Mouse (Mus musculus): ENCODE results near the gene Klhl3. TPM values are rescaled to one million over a fixed set of nuclear protein-coding genes. Genes with fewer than 3 reads are reported as not detected.
A peak's percentile ranks its signal among the peaks of the same experiment; 100 is the strongest.

Klhl3 gene
- total RNA-seq, 2 experiments from 2014 or later: 3.7 to 4.1 TPM

- no peak for DNase-seq
- intact Hi-C loops (cut with DNase I): no loop called here
Measured at GRCm38 (mm10) chr13:58070504-58070903, 42.9 kb downstream of the Klhl3 start.

- DNase-seq: no peak
- intact Hi-C loops (cut with DNase I): no loop called here
Measured at GRCm38 (mm10) chr13:58068421-58069209, 44.8 kb downstream of the Klhl3 start.

- DNase-seq: peak; percentile 71 to 72
- intact Hi-C loops (cut with DNase I): no loop called here
Measured at GRCm38 (mm10) chr13:58067540-58068103, 45.8 kb downstream of the Klhl3 start.

- DNase-seq: peak; percentile 42 to 47
- intact Hi-C loops (cut with DNase I): loop anchor here (1.0 kb wide), 1 partner anchor 32 kb away; no protein-coding TSS in a partner anchor
Measured at GRCm38 (mm10) chr13:58066496-58067389, 46.6 kb downstream of the Klhl3 start.

GRCm38 (mm10) chr13:58066081-58066495 lies 47.3 kb downstream of the Klhl3 start:
- intact Hi-C loops (cut with DNase I): loop anchor here (1.0 kb wide), 1 partner anchor 32 kb away; no protein-coding TSS in a partner anchor
- no peak for DNase-seq

GRCm38 (mm10) chr13:58065316-58065715 lies 48.1 kb downstream of the Klhl3 start:
- intact Hi-C loops (cut with DNase I): no loop called here
- no peak for DNase-seq

- intact Hi-C loops (cut with DNase I): no loop called here
- peak; percentile 47 to 65 for DNase-seq
Measured at GRCm38 (mm10) chr13:58057953-58058870, 55.2 kb downstream of the Klhl3 start.

- intact Hi-C loops (cut with DNase I): no loop called here
- no peak for DNase-seq
Measured at GRCm38 (mm10) chr13:58056618-58057017, 56.8 kb downstream of the Klhl3 start.

GRCm38 (mm10) chr13:58053628-58054027 lies 59.8 kb downstream of the Klhl3 start:
- intact Hi-C loops (cut with DNase I): no loop called here
- DNase-seq: no peak

- DNase-seq: no peak
- intact Hi-C loops (cut with DNase I): no loop called here
Measured at GRCm38 (mm10) chr13:58051654-58052053, 61.7 kb downstream of the Klhl3 start.

- DNase-seq: no peak
- intact Hi-C loops (cut with DNase I): no loop called here
Measured at GRCm38 (mm10) chr13:58051251-58051650, 62.1 kb downstream of the Klhl3 start.

- no peak for DNase-seq
- intact Hi-C loops (cut with DNase I): no loop called here
Measured at GRCm38 (mm10) chr13:58049121-58049520, 64.3 kb downstream of the Klhl3 start.

GRCm38 (mm10) chr13:58048076-58048475 lies 65.3 kb downstream of the Klhl3 start:
- intact Hi-C loops (cut with DNase I): no loop called here
- DNase-seq: no peak

- intact Hi-C loops (cut with DNase I): no loop called here
- no peak for DNase-seq
Measured at GRCm38 (mm10) chr13:58046178-58046577, 67.2 kb downstream of the Klhl3 start.

GRCm38 (mm10) chr13:58045278-58045677 lies 68.1 kb downstream of the Klhl3 start:
- DNase-seq: no peak

GRCm38 (mm10) chr13:58043278-58043677 lies 70.1 kb downstream of the Klhl3 start:
- no peak for DNase-seq
- intact Hi-C loops (cut with DNase I): no loop called here

More at GRCm38 (mm10) chr13:58045278-58045677, 68.1 kb downstream of the Klhl3 start:
- intact Hi-C loops (cut with DNase I): no loop called here

- intact Hi-C loops (cut with DNase I): no loop called here
Measured at GRCm38 (mm10) chr13:58040112-58040511, 73.3 kb downstream of the Klhl3 start.

GRCm38 (mm10) chr13:58037506-58037905 lies 75.9 kb downstream of the Klhl3 start:
- intact Hi-C loops (cut with DNase I): no loop called here

More at GRCm38 (mm10) chr13:58040112-58040511, 73.3 kb downstream of the Klhl3 start:
- DNase-seq: no peak

GRCm38 (mm10) chr13:58035470-58036156 lies 77.8 kb downstream of the Klhl3 start:
- peak; percentile 85 to 87 for DNase-seq
- intact Hi-C loops (cut with DNase I): loop anchor here (1.0 kb wide), 1 partner anchor 77 kb away; no protein-coding TSS in a partner anchor

More at GRCm38 (mm10) chr13:58037506-58037905, 75.9 kb downstream of the Klhl3 start:
- no peak for DNase-seq

All from heart, postnatal 14 days (tissue).